Mouse (Mus musculus): Measurements from ENCODE around the gene Hsdl1. TPM values are rescaled to one million over a fixed set of nuclear protein-coding genes. Genes with fewer than 3 reads are reported as not detected.

Gene Hsdl1
- polyA plus RNA-seq, 1 experiment from 2014 or later = 27.1 TPM

DNA sequence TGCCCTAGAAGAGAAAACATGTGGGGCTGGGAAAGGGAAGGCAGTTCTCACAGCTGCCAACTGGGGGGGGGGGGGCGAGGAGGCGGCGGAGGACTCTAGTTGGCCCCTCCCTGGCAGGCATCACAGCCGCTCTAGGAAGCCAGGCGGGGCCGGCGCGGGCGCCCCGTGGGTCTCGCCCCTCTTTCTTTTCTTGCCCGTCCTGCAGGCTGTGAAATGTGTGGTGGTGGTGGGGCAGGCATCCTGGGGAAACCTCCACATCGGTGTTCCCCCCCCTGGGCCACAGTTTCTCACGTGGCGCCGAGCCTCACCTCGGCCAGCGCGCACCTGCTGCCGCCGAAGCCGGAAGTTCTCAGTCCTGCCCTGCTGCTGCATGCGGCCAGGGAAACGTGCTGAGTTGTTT is 10.9 kb upstream of the Hsdl1 start:
- Histone ChIP-seq H3K27ac (no peak overlapping the region), H3K4me3 (replicated peaks; ENCODE audit: low read depth, low read length) (peak overlapping the region; percentile 24; the same call in 1 of the 2 replicates), H3K4me2 (ENCODE audit: low read length) (peak overlapping the region; percentile 57), H3K4me1 (replicated peaks; ENCODE audit: insufficient read depth, low read length) (no peaks in the 10 kb centered on the region), H3K9ac (ENCODE audit: low read depth, low read length) (0 out of 2 replicates have a peak overlapping the region, but pooled peaks have one; percentile 35), H3K36me3 (ENCODE audit: insufficient read depth, low read length) (no peaks in the 10 kb centered on the region), H3K9me3 (replicated peaks; ENCODE audit: low read length) (no peaks in the 10 kb centered on the region), H3K27me3 (ENCODE audit: insufficient read depth, low read length) (no peaks in the 10 kb centered on the region)
- DNase-seq (ENCODE audit: low spot score) (no peak), ATAC-seq (replicated peaks; ENCODE audit: low FRiP score, low read depth) (0 out of 2 replicates have a peak, but pooled peaks have one; percentile 25)
- TF ChIP-seq CTCF (IDR thresholded peaks at IDR 0.05; ENCODE audit: low read depth) = no peak
- 19% methylated on average over 21 of the region's 24 CpGs for WGBS

DNA sequence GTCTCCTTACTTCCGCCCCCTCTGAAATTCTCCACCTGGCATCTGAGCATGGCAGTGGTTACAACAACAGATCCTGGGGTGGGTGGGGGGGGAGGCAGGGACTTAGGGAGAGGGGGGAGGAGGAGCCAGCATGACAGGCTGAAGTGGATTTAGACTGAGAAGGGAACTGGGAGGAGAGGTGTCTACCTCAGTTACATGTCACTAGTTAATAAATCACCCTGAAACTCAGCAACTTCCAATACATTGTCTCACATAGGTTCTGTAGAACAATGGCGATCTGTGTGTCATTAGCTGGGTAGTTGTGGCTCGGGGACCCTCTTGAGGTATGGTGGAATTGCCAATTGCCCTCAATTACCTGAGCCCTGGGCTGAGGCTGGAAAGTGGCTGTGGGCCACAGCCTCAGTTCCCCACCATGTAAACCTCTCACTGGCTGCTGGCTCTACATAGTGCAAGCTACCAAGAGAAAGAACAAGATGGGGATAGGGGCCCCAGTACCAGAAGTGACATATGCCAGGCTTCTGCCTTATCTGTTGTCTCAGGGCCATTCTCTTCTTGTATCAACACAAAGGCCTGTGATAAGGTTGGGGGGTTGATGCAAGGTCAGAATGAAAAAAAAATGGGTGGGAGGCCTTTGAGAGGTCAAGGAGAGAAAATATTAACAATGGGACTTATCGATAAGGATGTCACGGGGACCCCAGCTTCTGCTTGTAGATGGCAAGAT is 5.6 kb upstream of the Hsdl1 start:
- H3K27ac ChIP-seq = no peak overlapping the region
- ATAC-seq (replicated peaks; ENCODE audit: low FRiP score, low read depth) = no peak

DNA sequence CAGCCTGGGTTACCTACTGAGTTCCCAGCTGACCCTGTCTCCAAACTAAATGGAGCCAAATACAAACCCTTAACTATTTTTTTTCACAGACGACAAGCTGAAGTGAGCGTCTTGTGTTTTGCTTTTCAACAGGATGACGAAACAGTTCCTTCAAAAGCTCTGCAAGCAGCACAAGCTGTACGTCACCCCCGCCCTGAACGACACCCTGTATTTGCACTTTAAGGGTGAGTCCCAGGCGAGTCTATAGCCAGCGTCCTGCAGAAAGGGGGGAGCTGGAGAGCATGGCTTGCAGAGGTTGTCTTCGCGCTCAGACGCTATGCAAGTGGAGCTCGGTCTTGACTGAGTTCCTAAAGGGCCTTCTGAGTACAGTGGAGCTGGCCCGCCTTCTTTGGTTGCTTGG is 4.1 kb upstream of the Hsdl1 start:
- Histone ChIP-seq H3K9ac (ENCODE audit: low read depth, low read length) (no peak overlapping the region), H3K27ac (no peak overlapping the region), H3K4me2 (ENCODE audit: low read length) (no peak overlapping the region), H3K27me3 (ENCODE audit: insufficient read depth, low read length) (no peaks in the 10 kb centered on the region), H3K9me3 (replicated peaks; ENCODE audit: low read length) (no peaks in the 10 kb centered on the region), H3K4me1 (replicated peaks; ENCODE audit: insufficient read depth, low read length) (no peaks in the 10 kb centered on the region; the same call in 1 of the 2 replicates), H3K4me3 (replicated peaks; ENCODE audit: low read depth, low read length) (no peak overlapping the region), H3K36me3 (ENCODE audit: insufficient read depth, low read length) (no peaks in the 10 kb centered on the region)
- no peak for TF ChIP-seq CTCF (IDR thresholded peaks at IDR 0.05; ENCODE audit: low read depth)
- WGBS = 44% methylated on average over 13 of the region's 13 CpGs
- DNase-seq (ENCODE audit: low spot score) (no peak), ATAC-seq (replicated peaks; ENCODE audit: low FRiP score, low read depth) (no peak)

More for the DNA sequence above, 5.6 kb upstream of the Hsdl1 start:
- no peaks in the 10 kb centered on the region for H3K4me1 ChIP-seq (replicated peaks; ENCODE audit: insufficient read depth, low read length)
- no peak overlapping the region for H3K4me3 ChIP-seq (replicated peaks; ENCODE audit: low read depth, low read length)
- no peak overlapping the region for H3K9ac ChIP-seq (ENCODE audit: low read depth, low read length)
- no peaks in the 10 kb centered on the region for H3K9me3 ChIP-seq (replicated peaks; ENCODE audit: low read length)
- WGBS = 75% methylated on average over 5 of the region's 5 CpGs
- no peak for TF ChIP-seq CTCF (IDR thresholded peaks at IDR 0.05; ENCODE audit: low read depth)
- no peaks in the 10 kb centered on the region for H3K27me3 ChIP-seq (ENCODE audit: insufficient read depth, low read length)
- no peak for DNase-seq (ENCODE audit: low spot score)
- H3K36me3 ChIP-seq (ENCODE audit: insufficient read depth, low read length) = no peaks in the 10 kb centered on the region
- no peak overlapping the region for H3K4me2 ChIP-seq (ENCODE audit: low read length)

GRCm38 (mm10) chr8:119575366-119575726 is 363 bp upstream of the Hsdl1 start:
- no peak for TF ChIP-seq CTCF (IDR thresholded peaks at IDR 0.05; ENCODE audit: low read depth)
- 0 out of 2 replicates have a peak overlapping the region, but pooled peaks have one; percentile 76 for H3K9ac ChIP-seq (ENCODE audit: low read depth, low read length)
- under 1% methylated on average over 16 of the region's 16 CpGs for WGBS
- no peaks in the 10 kb centered on the region for H3K36me3 ChIP-seq (ENCODE audit: insufficient read depth, low read length)
- H3K27me3 ChIP-seq (ENCODE audit: insufficient read depth, low read length) = no peaks in the 10 kb centered on the region
- peak overlapping the region; percentile 77 for H3K4me3 ChIP-seq (replicated peaks; ENCODE audit: low read depth, low read length)
- peak overlapping the region; percentile 97 for H3K4me2 ChIP-seq (ENCODE audit: low read length)
- H3K27ac ChIP-seq = no peak overlapping the region
- no peaks in the 10 kb centered on the region; the same call in 1 of the 2 replicates for H3K4me1 ChIP-seq (replicated peaks; ENCODE audit: insufficient read depth, low read length)
- DNase-seq (ENCODE audit: low spot score) (no peak), ATAC-seq (replicated peaks; ENCODE audit: low FRiP score, low read depth) (no peak)
- no peaks in the 10 kb centered on the region for H3K9me3 ChIP-seq (replicated peaks; ENCODE audit: low read length)

- no peak for TF ChIP-seq CTCF (IDR thresholded peaks at IDR 0.05; ENCODE audit: low read depth)
- DNase-seq (ENCODE audit: low spot score) (no peak), ATAC-seq (replicated peaks; ENCODE audit: low FRiP score, low read depth) (no peak)
- H3K9me3 ChIP-seq (replicated peaks; ENCODE audit: low read length) = no peaks in the 10 kb centered on the region
- peaks cover 5% of the 10 kb centered on the region; the same call in 1 of the 2 replicates for H3K36me3 ChIP-seq (ENCODE audit: insufficient read depth, low read length)
- WGBS = 93% methylated on average over 4 of the region's 4 CpGs
- H3K27me3 ChIP-seq (ENCODE audit: insufficient read depth, low read length) = no peaks in the 10 kb centered on the region
- no peak overlapping the region for H3K27ac ChIP-seq
- H3K9ac ChIP-seq (ENCODE audit: low read depth, low read length) = no peak overlapping the region
- H3K4me2 ChIP-seq (ENCODE audit: low read length) = no peak overlapping the region
- H3K4me3 ChIP-seq (replicated peaks; ENCODE audit: low read depth, low read length) = no peak overlapping the region
- H3K4me1 ChIP-seq (replicated peaks; ENCODE audit: insufficient read depth, low read length) = no peaks in the 10 kb centered on the region; the same call in 1 of the 2 replicates
Measured at GRCm38 (mm10) chr8:119572411-119572810, 2.6 kb downstream of the Hsdl1 start.

GRCm38 (mm10) chr8:119571135-119571534 is 3.8 kb downstream of the Hsdl1 start:
- H3K9me3 ChIP-seq (replicated peaks; ENCODE audit: low read length) = no peaks in the 10 kb centered on the region
- 88% methylated on average over 6 of the region's 6 CpGs for WGBS

More at GRCm38 (mm10) chr8:119571135-119571534, 3.8 kb downstream of the Hsdl1 start:
- DNase-seq (ENCODE audit: low spot score) = no peak
- ATAC-seq (replicated peaks; ENCODE audit: low FRiP score, low read depth) = no peak
- no peak overlapping the region for H3K9ac ChIP-seq (ENCODE audit: low read depth, low read length)
- no peak overlapping the region for H3K27ac ChIP-seq
- peaks cover 11% of the 10 kb centered on the region; the same call in 1 of the 2 replicates for H3K36me3 ChIP-seq (ENCODE audit: insufficient read depth, low read length)
- H3K4me1 ChIP-seq (replicated peaks; ENCODE audit: insufficient read depth, low read length) = no peaks in the 10 kb centered on the region; the same call in 1 of the 2 replicates
- no peaks in the 10 kb centered on the region for H3K27me3 ChIP-seq (ENCODE audit: insufficient read depth, low read length)
- no peak for TF ChIP-seq CTCF (IDR thresholded peaks at IDR 0.05; ENCODE audit: low read depth)
- H3K4me3 ChIP-seq (replicated peaks; ENCODE audit: low read depth, low read length) = no peak overlapping the region
- no peak overlapping the region for H3K4me2 ChIP-seq (ENCODE audit: low read length)

All from kidney, postnatal 0 days (tissue).